Mouse (Mus musculus) A20 (cell line): Measurements from ENCODE around the gene Btla.

Experiments used
- DNase-seq: peaks from one replicate; pipeline ENCODE4 v3.0.0-alpha.2; 2011; ENCODE audit warnings: low read depth, low spot score

Btla gene

GRCm38 (mm10) chr16:45223648-45224388 is at the start of gene Btla:
Btla (plus strand) TSS chr16:45224315.
- DNase-seq = no peak

GRCm38 (mm10) chr16:45178552-45178951 is 45.6 kb upstream of the Btla start:
- no peak for DNase-seq

- DNase-seq = no peak
These were observed 42.3 kb upstream of the Btla start for GRCm38 (mm10) chr16:45181824-45182223.

GRCm38 (mm10) chr16:45192613-45193012 is 31.5 kb upstream of the Btla start:
- DNase-seq = peak; percentile 73

GRCm38 (mm10) chr16:45196816-45197215 is 27.3 kb upstream of the Btla start:
- DNase-seq = peak; percentile 81

- DNase-seq = peak; percentile 54
These were observed 22.7 kb upstream of the Btla start for GRCm38 (mm10) chr16:45201395-45201794.

GRCm38 (mm10) chr16:45204438-45204837 is 19.7 kb upstream of the Btla start:
- no peak for DNase-seq

GRCm38 (mm10) chr16:45204859-45205670 is 19.1 kb upstream of the Btla start:
- DNase-seq = no peak

- no peak for DNase-seq
These were observed 2.1 kb upstream of the Btla start for GRCm38 (mm10) chr16:45222016-45222415.

GRCm38 (mm10) chr16:45222771-45223170 is 1.3 kb upstream of the Btla start:
- peak; percentile 53 for DNase-seq

- DNase-seq = peak; percentile 83
These were observed 405 bp downstream of the Btla start for GRCm38 (mm10) chr16:45224431-45225008.

- peak; percentile 71 for DNase-seq
These were observed 2.9 kb downstream of the Btla start for GRCm38 (mm10) chr16:45227002-45227401.

- no peak for DNase-seq
These were observed 7.2 kb downstream of the Btla start for GRCm38 (mm10) chr16:45231296-45231695.

GRCm38 (mm10) chr16:45233007-45233406 is 8.9 kb downstream of the Btla start:
- no peak for DNase-seq

GRCm38 (mm10) chr16:45242700-45243099 is 18.6 kb downstream of the Btla start:
- no peak for DNase-seq

GRCm38 (mm10) chr16:45244930-45245472 is 20.9 kb downstream of the Btla start:
- DNase-seq = no peak

- no peak for DNase-seq
These were observed 25.6 kb downstream of the Btla start for GRCm38 (mm10) chr16:45249761-45250160.

- no peak for DNase-seq
These were observed 26.2 kb downstream of the Btla start for GRCm38 (mm10) chr16:45250317-45250716.

- DNase-seq = peak; percentile 74
These were observed 27.8 kb downstream of the Btla start for GRCm38 (mm10) chr16:45251773-45252413.

GRCm38 (mm10) chr16:45255183-45255861 is 31.2 kb downstream of the Btla start:
- no peak for DNase-seq

GRCm38 (mm10) chr16:45256895-45257294 is 32.8 kb downstream of the Btla start:
- no peak for DNase-seq
